Mouse (Mus musculus): Measurements from ENCODE around the gene Pcyt2. TPM values are rescaled to one million over a fixed set of nuclear protein-coding genes. Genes with fewer than 3 reads are reported as not detected.
A peak's percentile ranks its signal among the peaks of the same experiment; 100 is the strongest.

Pcyt2 gene
- total and polyA plus RNA-seq, 2 experiments: 494 to 1,652 TPM

DNA sequence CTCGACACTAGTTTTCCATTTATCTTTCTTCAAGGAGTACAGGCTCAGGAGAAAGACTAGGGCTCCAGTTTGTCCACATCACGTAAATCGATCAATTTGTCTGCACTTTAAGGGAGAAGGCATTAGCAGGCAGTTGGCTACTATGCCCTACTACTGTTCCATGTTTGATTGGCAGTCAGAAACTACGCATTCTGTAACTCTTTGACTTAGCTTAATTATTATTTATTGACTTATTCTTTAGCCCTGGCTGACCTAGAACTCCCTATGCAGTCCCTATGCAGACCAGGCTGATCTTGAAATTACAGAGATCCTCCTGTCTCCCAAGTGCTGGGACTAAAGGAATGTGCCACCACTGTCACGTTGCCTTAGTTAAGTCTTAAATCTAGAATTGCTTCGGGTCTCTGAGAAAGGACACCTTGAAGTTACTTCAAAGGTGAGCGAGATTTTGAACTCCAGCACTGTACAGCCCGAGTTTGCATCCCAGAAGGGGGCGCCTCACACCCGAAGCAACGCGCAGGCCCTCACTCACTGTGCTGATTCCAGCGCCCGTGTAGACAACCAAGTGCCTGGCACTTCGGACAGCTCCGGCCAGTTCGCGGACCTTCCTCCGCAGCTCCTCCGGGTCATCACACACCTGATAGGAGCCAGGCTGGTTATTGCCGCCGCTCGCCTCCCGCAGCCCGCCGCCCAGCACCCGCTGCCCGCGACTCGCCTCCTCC is 6.4 kb upstream of the Pcyt2 start:
- no peaks in the 10 kb centered on the region for H3K27me3 ChIP-seq (ENCODE audit: control insufficient read depth, insufficient read depth, low read length)
- 3% methylated on average over 30 of the region's 30 CpGs for WGBS
- H3K36me3 ChIP-seq (ENCODE audit: control insufficient read depth, insufficient read depth, low read length): peaks cover 21% of the 10 kb centered on the region; the same call in 1 of the 2 replicates
- peak overlapping the region; percentile 89 for H3K9ac ChIP-seq (ENCODE audit: low read depth, low read length)
- H3K4me3 ChIP-seq (ENCODE audit: insufficient read depth, low read depth, low read length): peak overlapping the region; percentile 85
- TF ChIP-seq POLR2A (IDR thresholded peaks at IDR 0.05; ENCODE audit: extremely low read depth, insufficient read depth, low read length): no peak
- peak; percentile 85 for TF ChIP-seq CTCF (IDR thresholded peaks at IDR 0.05; ENCODE audit: low read depth, low read length)
- DNase-seq (ENCODE audit: extremely low read depth, low read depth, low spot score): peak; percentile 92
- H3K27ac ChIP-seq (replicated peaks; ENCODE audit: insufficient read depth, low read depth, low read length): peak overlapping the region; percentile 83
- H3K4me1 ChIP-seq (ENCODE audit: control insufficient read depth, insufficient read depth, low read length): peaks cover 27% of the 10 kb centered on the region
- peaks cover 12% of the 10 kb centered on the region; the same call in 1 of the 2 replicates for H3K79me2 ChIP-seq (ENCODE audit: control insufficient read depth, insufficient read depth, low read length)

GRCm38 (mm10) chr11:120622805-120623204 is 5.1 kb upstream of the Pcyt2 start:
- Histone ChIP-seq H3K36me3 (ENCODE audit: control insufficient read depth, insufficient read depth, low read length) (peaks cover 24% of the 10 kb centered on the region; the same call in 1 of the 2 replicates), H3K27ac (replicated peaks; ENCODE audit: insufficient read depth, low read depth, low read length) (no peak overlapping the region), H3K27me3 (ENCODE audit: control insufficient read depth, insufficient read depth, low read length) (no peaks in the 10 kb centered on the region), H3K9ac (ENCODE audit: low read depth, low read length) (no peak overlapping the region), H3K4me1 (ENCODE audit: control insufficient read depth, insufficient read depth, low read length) (peaks cover 24% of the 10 kb centered on the region), H3K79me2 (ENCODE audit: control insufficient read depth, insufficient read depth, low read length) (peaks cover 9% of the 10 kb centered on the region; the same call in 1 of the 2 replicates), H3K4me3 (ENCODE audit: insufficient read depth, low read depth, low read length) (no peak overlapping the region)
- WGBS: 89% methylated on average over 6 of the region's 6 CpGs
- TF ChIP-seq CTCF (IDR thresholded peaks at IDR 0.05; ENCODE audit: low read depth, low read length) (no peak), POLR2A (IDR thresholded peaks at IDR 0.05; ENCODE audit: extremely low read depth, insufficient read depth, low read length) (no peak)
- DNase-seq (ENCODE audit: extremely low read depth, low read depth, low spot score): no peak

GRCm38 (mm10) chr11:120620195-120620594 is 2.5 kb upstream of the Pcyt2 start:
- no peak for TF ChIP-seq CTCF (IDR thresholded peaks at IDR 0.05; ENCODE audit: low read depth, low read length)
- Histone ChIP-seq H3K9ac (ENCODE audit: low read depth, low read length) (no peak overlapping the region), H3K27me3 (ENCODE audit: control insufficient read depth, insufficient read depth, low read length) (no peaks in the 10 kb centered on the region), H3K4me1 (ENCODE audit: control insufficient read depth, insufficient read depth, low read length) (peaks cover 18% of the 10 kb centered on the region), H3K27ac (replicated peaks; ENCODE audit: insufficient read depth, low read depth, low read length) (no peak overlapping the region), H3K36me3 (ENCODE audit: control insufficient read depth, insufficient read depth, low read length) (peaks cover 24% of the 10 kb centered on the region; the same call in 1 of the 2 replicates), H3K79me2 (ENCODE audit: control insufficient read depth, insufficient read depth, low read length) (peaks cover 28% of the 10 kb centered on the region), H3K4me3 (ENCODE audit: insufficient read depth, low read depth, low read length) (no peak overlapping the region)
- no peak for DNase-seq (ENCODE audit: extremely low read depth, low read depth, low spot score)
- 94% methylated on average over 14 of the region's 14 CpGs for WGBS

GRCm38 (mm10) chr11:120618619-120619535 is 1.1 kb upstream of the Pcyt2 start:
- Histone ChIP-seq H3K4me3 (ENCODE audit: insufficient read depth, low read depth, low read length) (no peak overlapping the region), H3K79me2 (ENCODE audit: control insufficient read depth, insufficient read depth, low read length) (peaks cover 30% of the 10 kb centered on the region), H3K4me1 (ENCODE audit: control insufficient read depth, insufficient read depth, low read length) (peaks cover 22% of the 10 kb centered on the region), H3K27me3 (ENCODE audit: control insufficient read depth, insufficient read depth, low read length) (no peaks in the 10 kb centered on the region), H3K27ac (replicated peaks; ENCODE audit: insufficient read depth, low read depth, low read length) (peak overlapping the region; percentile 74), H3K36me3 (ENCODE audit: control insufficient read depth, insufficient read depth, low read length) (peaks cover 33% of the 10 kb centered on the region), H3K9ac (ENCODE audit: low read depth, low read length) (peak overlapping the region; percentile 28; the same call in 1 of the 2 replicates)
- peak; percentile 33 for DNase-seq (ENCODE audit: extremely low read depth, low read depth, low spot score)
- WGBS: 87% methylated on average over 25 of the region's 25 CpGs
- TF ChIP-seq POLR2A (IDR thresholded peaks at IDR 0.05; ENCODE audit: extremely low read depth, insufficient read depth, low read length) (no peak), CTCF (IDR thresholded peaks at IDR 0.05; ENCODE audit: low read depth, low read length) (no peak)

DNA sequence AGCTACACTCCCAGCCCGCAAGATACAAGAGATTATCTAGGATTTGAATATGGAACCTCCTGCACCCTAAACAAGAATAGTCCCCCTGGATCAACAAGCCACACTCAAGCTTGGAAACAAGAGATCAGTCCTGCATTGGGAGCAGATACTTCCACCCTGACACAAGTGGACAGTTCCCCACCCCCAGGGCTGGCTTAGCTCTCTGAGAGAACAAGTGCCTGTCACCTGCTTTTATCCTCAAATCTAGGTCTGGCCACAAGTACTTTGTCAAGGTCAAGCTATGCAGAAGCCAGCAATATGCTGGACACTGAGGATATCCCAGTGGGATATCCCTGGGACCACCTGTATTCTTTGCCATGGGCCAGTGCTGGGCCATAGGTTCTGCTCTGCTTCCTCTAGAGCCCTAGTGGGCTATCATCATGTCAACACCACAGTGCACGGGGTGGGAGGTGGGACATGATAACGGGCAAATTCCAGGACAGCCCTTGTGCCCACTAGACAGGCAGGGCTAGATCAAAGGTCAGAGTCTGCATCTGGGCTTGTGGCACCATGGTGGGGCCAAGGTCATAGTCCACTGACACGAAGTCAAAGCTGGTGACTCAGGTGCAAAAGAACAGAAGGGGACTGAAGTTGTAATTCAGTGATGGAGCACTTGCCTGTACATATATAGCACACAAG is 980 bp downstream of the Pcyt2 start:
- DNase-seq (ENCODE audit: extremely low read depth, low read depth, low spot score): peak; percentile 95
- peak overlapping the region; percentile 100 for H3K27ac ChIP-seq (replicated peaks; ENCODE audit: insufficient read depth, low read depth, low read length)

More for the DNA sequence above, 980 bp downstream of the Pcyt2 start:
- Histone ChIP-seq H3K27me3 (ENCODE audit: control insufficient read depth, insufficient read depth, low read length) (no peaks in the 10 kb centered on the region), H3K9ac (ENCODE audit: low read depth, low read length) (peak overlapping the region; percentile 100), H3K4me1 (ENCODE audit: control insufficient read depth, insufficient read depth, low read length) (peaks cover 24% of the 10 kb centered on the region), H3K79me2 (ENCODE audit: control insufficient read depth, insufficient read depth, low read length) (peaks cover 21% of the 10 kb centered on the region), H3K4me3 (ENCODE audit: insufficient read depth, low read depth, low read length) (peak overlapping the region; percentile 99), H3K36me3 (ENCODE audit: control insufficient read depth, insufficient read depth, low read length) (peaks cover 36% of the 10 kb centered on the region)
- TF ChIP-seq POLR2A (IDR thresholded peaks at IDR 0.05; ENCODE audit: extremely low read depth, insufficient read depth, low read length) (0 out of 2 replicates have a peak, but pooled peaks have one; percentile 38), CTCF (IDR thresholded peaks at IDR 0.05; ENCODE audit: low read depth, low read length) (no peak)
- 24% methylated on average over 4 of the region's 4 CpGs for WGBS
